Mouse (Mus musculus) brain, adult 10 weeks (tissue): ENCODE measurements around the gene Olfr1497. TPM values are rescaled to one million over a fixed set of nuclear protein-coding genes. Genes with fewer than 3 reads are reported as not detected.

Experiments used
- polyA plus RNA-seq: library from polyadenylated mRNA; stranded (reverse); fragments of 350-450 nt; fragmentation: Illumina TruSeq; extraction: RNeasy Lipid Tissue Mini Kit (QIAGEN cat#74804); gene quantifications from one replicate; pipeline ENCODE4 v1.2.3, GENCODE M21; 2015; ENCODE audit warnings: low read depth, low replicate concordance

The Olfr1497 gene
- not detected for polyA plus RNA-seq

DNA sequence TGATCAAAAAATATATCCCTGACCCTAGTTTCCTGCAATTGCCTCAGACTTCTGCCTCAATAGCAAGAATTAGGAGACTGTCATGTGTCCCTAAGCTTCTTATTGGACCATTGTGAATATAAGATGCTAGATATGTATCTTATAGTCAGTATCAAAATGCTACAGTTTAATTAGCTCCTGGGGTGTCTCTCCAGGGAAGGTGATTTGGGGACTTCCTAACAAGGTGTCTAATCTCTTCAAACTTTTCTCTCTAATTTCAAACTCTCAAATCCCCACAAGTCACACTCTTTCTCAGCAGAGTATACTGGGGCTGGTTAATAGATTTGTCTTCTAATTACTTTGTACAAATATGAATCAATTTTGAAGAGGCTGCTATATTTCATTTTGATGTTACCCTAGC, at the start of gene Olfr1497:
Gene Olfr1497, minus strand, starts transcription at position 101 of the 400 bp plus-strand sequence.

DNA sequence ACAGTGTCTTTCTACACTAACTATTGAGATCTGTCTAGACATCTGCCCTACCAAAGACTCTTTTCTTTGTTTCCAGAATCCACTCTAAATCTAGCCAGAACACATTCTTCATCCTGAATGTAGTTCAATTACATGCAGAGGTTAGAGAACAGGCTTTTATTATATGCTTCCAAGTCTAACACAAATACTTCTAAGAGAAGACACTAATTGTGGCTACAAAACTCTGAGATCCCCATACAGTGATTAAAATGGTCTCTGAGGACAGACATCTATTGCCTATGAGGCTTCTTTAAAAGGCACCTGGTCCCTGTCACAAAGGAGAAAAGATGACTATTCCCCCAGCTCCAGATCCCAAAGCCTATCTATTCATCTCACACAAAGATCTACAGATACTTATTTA, 32.4 kb upstream of the Olfr1497 start, which contains the start of gene Olfr1500:
Gene Olfr1500, minus strand, starts transcription at position 101 of the 400 bp plus-strand sequence.

GRCm38 (mm10) chr19:13819347-13819746, 21.3 kb upstream of the Olfr1497 start, which contains the start of gene Olfr1499:
TSS of gene Olfr1499 (minus strand) at chr19:13819447.

GRCm38 (mm10) chr19:13777578-13777977, 20.4 kb downstream of the Olfr1497 start, which contains the start of gene Olfr1496:
TSS of gene Olfr1496 (plus strand) at chr19:13777878.

GRCm38 (mm10) chr19:13764306-13764705, 33.7 kb downstream of the Olfr1497 start, which contains the start of gene Olfr1495:
TSS of gene Olfr1495 (plus strand) at chr19:13764606.

Other genes starting within 250 kb of the Olfr1497 start
- gene Olfr1484, start 214.7 kb downstream of the Olfr1497 start, polyA plus RNA-seq = not detected
- not detected for gene Olfr1487, start 180.8 kb downstream of the Olfr1497 start, polyA plus RNA-seq
- gene Olfr1489, start 166.6 kb downstream of the Olfr1497 start, polyA plus RNA-seq = not detected
- not detected for gene Olfr1490, start 147.1 kb downstream of the Olfr1497 start, polyA plus RNA-seq
- gene Olfr1491, start 100.9 kb downstream of the Olfr1497 start, polyA plus RNA-seq = not detected
- not detected for gene Olfr1493-ps1, start 74.9 kb downstream of the Olfr1497 start, polyA plus RNA-seq
- gene Olfr1494, start 58.5 kb downstream of the Olfr1497 start, polyA plus RNA-seq = not detected
- not detected for gene Olfr1495, start 33.6 kb downstream of the Olfr1497 start, polyA plus RNA-seq
- gene Olfr1496, start 20.3 kb downstream of the Olfr1497 start, polyA plus RNA-seq = not detected
- not detected for gene Olfr1499, start 21.2 kb upstream of the Olfr1497 start, polyA plus RNA-seq
- gene Olfr1500, start 32.3 kb upstream of the Olfr1497 start, polyA plus RNA-seq = not detected
- not detected for gene Olfr1501, start 52.5 kb upstream of the Olfr1497 start, polyA plus RNA-seq
- gene Olfr1502, start 63.6 kb upstream of the Olfr1497 start, polyA plus RNA-seq = not detected
- gene Olfr1504, start 99.7 kb upstream of the Olfr1497 start, polyA plus RNA-seq = not detected
- not detected for gene Olfr1505, start 115.3 kb upstream of the Olfr1497 start, polyA plus RNA-seq